ENCODE assay signal across 25 mouse cellular contexts in the genomic region with DNA sequence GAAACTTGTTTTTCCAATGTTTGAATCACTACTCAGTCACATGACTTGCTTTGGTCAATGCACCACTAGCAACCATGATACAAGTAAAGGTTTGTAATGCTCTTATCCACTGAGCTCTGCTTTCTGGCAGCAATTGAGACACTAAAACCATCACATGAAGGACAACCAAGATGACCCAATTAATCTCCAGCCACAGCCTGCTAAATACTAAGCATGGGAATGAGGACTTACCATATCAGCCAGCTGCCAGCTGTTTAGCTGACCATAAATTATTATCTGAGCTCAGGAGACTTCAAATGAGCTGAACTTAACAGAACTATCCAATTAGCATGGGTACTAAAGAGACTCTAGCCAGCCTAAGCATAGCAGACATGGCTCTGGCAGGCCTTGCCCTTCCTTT.
DNase-seq lines count a peak whose midpoint lies in the region; ATAC-seq and TF ChIP-seq lines count a peak whose summit lies in the region.
"Had no signal": no experiment of that assay in that cellular context is flagged by ENCODE, and none has a peak within 500 bp of the region (broad histone marks: within the 10 kb centered on the region; RNA-seq: fewer than 3 reads in every experiment).

No protein-coding gene starts in this region.

- ATAC-seq in intestine, postnatal 0 days = peak; percentile 38; the same call in 1 of the 2 replicates
- no peak for ATAC-seq in intestine, embryonic 15.5 days
- ATAC-seq in neural tube, embryonic 12.5 days (ENCODE audit: low FRiP score, low read depth) = 0 out of 2 replicates have a peak, but pooled peaks have one; percentile 7
- ATAC-seq in neural tube, embryonic 15.5 days (ENCODE audit: low FRiP score) = no peak
- ATAC-seq: forebrain, embryonic 15.5 days; Patski had no signal

- no peak for TF ChIP-seq CTCF in intestine, postnatal 0 days (IDR thresholded peaks at IDR 0.05; ENCODE audit: low read depth)

- no peaks in the 10 kb centered on the region for H3K9me3 ChIP-seq in intestine, postnatal 0 days (ENCODE audit: control insufficient read depth)
- no peaks in the 10 kb centered on the region for H3K9me3 ChIP-seq in intestine, embryonic 15.5 days
- no peaks in the 10 kb centered on the region for H3K9me3 ChIP-seq in neural tube, embryonic 12.5 days
- no peaks in the 10 kb centered on the region for H3K9me3 ChIP-seq in neural tube, embryonic 15.5 days (replicated peaks)
- H3K9me3 ChIP-seq: embryonic facial prominence, embryonic 10.5 days; embryonic facial prominence, embryonic 13.5 days; forebrain, embryonic 12.5 days; forebrain, embryonic 15.5 days; heart, embryonic 10.5 days; hindbrain, embryonic 12.5 days; hindbrain, embryonic 15.5 days had no signal

- H3K27me3 ChIP-seq in intestine, postnatal 0 days (replicated peaks; ENCODE audit: control insufficient read depth, insufficient read depth, low read length) = no peaks in the 10 kb centered on the region
- no peaks in the 10 kb centered on the region for H3K27me3 ChIP-seq in intestine, embryonic 15.5 days (replicated peaks)
- H3K27me3 ChIP-seq in neural tube, embryonic 12.5 days (replicated peaks) = no peaks in the 10 kb centered on the region
- H3K27me3 ChIP-seq in neural tube, embryonic 15.5 days (replicated peaks) = no peaks in the 10 kb centered on the region
- H3K27me3 ChIP-seq: embryonic facial prominence, embryonic 13.5 days; forebrain, embryonic 15.5 days; hindbrain, embryonic 12.5 days; hindbrain, embryonic 15.5 days had no signal

- H3K36me3 ChIP-seq in intestine, postnatal 0 days (ENCODE audit: control insufficient read depth, insufficient read depth) = no peaks in the 10 kb centered on the region
- no peaks in the 10 kb centered on the region for H3K36me3 ChIP-seq in intestine, embryonic 15.5 days
- no peaks in the 10 kb centered on the region for H3K36me3 ChIP-seq in neural tube, embryonic 12.5 days
- no peaks in the 10 kb centered on the region for H3K36me3 ChIP-seq in neural tube, embryonic 15.5 days
- H3K36me3 ChIP-seq: embryonic facial prominence, embryonic 10.5 days; embryonic facial prominence, embryonic 13.5 days; forebrain, embryonic 12.5 days; forebrain, embryonic 15.5 days; heart, embryonic 10.5 days; hindbrain, embryonic 12.5 days; hindbrain, embryonic 15.5 days had no signal

- no peaks in the 10 kb centered on the region for H3K4me1 ChIP-seq in intestine, postnatal 0 days (replicated peaks; ENCODE audit: control insufficient read depth, insufficient read depth, low read length)
- no peaks in the 10 kb centered on the region for H3K4me1 ChIP-seq in intestine, embryonic 15.5 days (replicated peaks)
- no peaks in the 10 kb centered on the region for H3K4me1 ChIP-seq in neural tube, embryonic 12.5 days
- H3K4me1 ChIP-seq in neural tube, embryonic 15.5 days = no peaks in the 10 kb centered on the region
- H3K4me1 ChIP-seq: embryonic facial prominence, embryonic 13.5 days; forebrain, embryonic 12.5 days; heart, embryonic 10.5 days; hindbrain, embryonic 15.5 days had no signal

- no peak overlapping the region for H3K4me3 ChIP-seq in intestine, postnatal 0 days (ENCODE audit: low read depth, low read length)
- H3K4me3 ChIP-seq in intestine, embryonic 15.5 days (replicated peaks) = no peak overlapping the region
- H3K4me3 ChIP-seq in neural tube, embryonic 12.5 days = no peak overlapping the region
- no peak overlapping the region for H3K4me3 ChIP-seq in neural tube, embryonic 15.5 days (replicated peaks)
- H3K4me3 ChIP-seq: embryonic facial prominence, embryonic 10.5 days; embryonic facial prominence, embryonic 13.5 days; erythroblast, embryonic 14.5 days; forebrain, embryonic 12.5 days; forebrain, embryonic 15.5 days; heart, adult 2 months; heart, embryonic 10.5 days; hindbrain, embryonic 12.5 days; hindbrain, embryonic 15.5 days had no signal

- no peak overlapping the region for H3K9ac ChIP-seq in intestine, postnatal 0 days (ENCODE audit: low read depth, low read length)
- no peak overlapping the region for H3K9ac ChIP-seq in intestine, embryonic 15.5 days
- no peak overlapping the region for H3K9ac ChIP-seq in neural tube, embryonic 12.5 days
- no peak overlapping the region for H3K9ac ChIP-seq in neural tube, embryonic 15.5 days (replicated peaks)
- H3K9ac ChIP-seq: embryonic facial prominence, embryonic 13.5 days; forebrain, embryonic 12.5 days; forebrain, embryonic 15.5 days; hindbrain, embryonic 12.5 days; hindbrain, embryonic 15.5 days had no signal

- H3K4me2 ChIP-seq in intestine, postnatal 0 days (replicated peaks; ENCODE audit: low read depth) = no peak overlapping the region
- H3K4me2 ChIP-seq in intestine, embryonic 15.5 days (replicated peaks) = no peak overlapping the region
- H3K4me2 ChIP-seq in neural tube, embryonic 12.5 days (replicated peaks) = no peak overlapping the region
- no peak overlapping the region for H3K4me2 ChIP-seq in neural tube, embryonic 15.5 days
- H3K4me2 ChIP-seq: embryonic facial prominence, embryonic 13.5 days; forebrain, embryonic 12.5 days; forebrain, embryonic 15.5 days; hindbrain, embryonic 12.5 days; hindbrain, embryonic 15.5 days had no signal

- peak; percentile 75 for DNase-seq in retina, postnatal 1 day
- DNase-seq in natural killer cell, adult 2 months (ENCODE audit: low spot score in 2 of 2) = no peak
- DNase-seq: adrenal gland, postnatal 10 days; adrenal gland, postnatal 36 days; cerebellum, adult 11 months; cerebellum, adult 2 months; cerebellum, adult 9-11 months; cerebellum, postnatal 25 days; embryo, embryonic 11 days; gastrocnemius, postnatal 10 days; gastrocnemius, postnatal 36 days; heart, adult 2 months had no signal

- no peak overlapping the region for H3K27ac ChIP-seq in intestine, postnatal 0 days (ENCODE audit: low read depth, low read length)
- no peak overlapping the region for H3K27ac ChIP-seq in intestine, embryonic 15.5 days
- no peak overlapping the region for H3K27ac ChIP-seq in neural tube, embryonic 12.5 days
- H3K27ac ChIP-seq in neural tube, embryonic 15.5 days (replicated peaks) = no peak overlapping the region
- H3K27ac ChIP-seq: embryonic facial prominence, embryonic 10.5 days; embryonic facial prominence, embryonic 13.5 days; forebrain, embryonic 12.5 days; forebrain, embryonic 15.5 days; heart, adult 2 months; heart, embryonic 10.5 days; hindbrain, embryonic 12.5 days; hindbrain, embryonic 15.5 days had no signal

Comparison
In these comparisons a context has a peak if more than half of its experiments do, and no peak if none do; other contexts are left out.
1. ATAC-seq: peak in intestine, postnatal 0 days (single experiment) and neural tube, embryonic 12.5 days (single experiment); none in intestine, embryonic 15.5 days (single experiment) and neural tube, embryonic 15.5 days (single experiment).